Mouse (Mus musculus): ENCODE measurements around the gene Lamtor2. TPM values are rescaled to one million over a fixed set of nuclear protein-coding genes. Genes with fewer than 3 reads are reported as not detected.

Lamtor2 gene
- polyA plus RNA-seq, 1 experiment from 2014 or later, result 134 TPM

DNA sequence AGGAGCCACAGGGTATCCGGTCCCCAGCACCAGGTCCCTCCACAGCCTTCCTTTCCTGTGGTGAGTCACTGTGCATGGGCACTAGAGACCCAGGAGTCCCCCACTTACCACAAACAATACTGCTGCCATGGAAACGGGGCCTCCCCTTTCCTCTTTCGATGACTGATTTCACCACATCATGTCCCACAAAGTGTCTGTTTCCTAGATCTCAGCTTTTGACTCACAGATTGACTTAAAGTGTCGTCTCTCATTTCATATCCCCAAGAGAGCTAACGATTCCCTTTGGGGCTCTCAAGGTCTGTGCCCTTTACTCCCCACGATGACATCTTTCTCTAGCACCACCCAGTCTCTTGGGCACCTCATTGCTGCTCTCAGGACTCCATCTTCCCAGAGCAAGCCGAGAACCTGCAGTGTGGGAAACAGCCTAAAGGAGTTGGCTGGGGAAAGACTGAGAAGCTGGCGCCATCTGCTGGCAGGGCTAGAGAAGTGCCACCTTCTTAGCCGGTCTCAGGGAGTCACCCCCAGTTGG, 31.0 kb downstream of the Lamtor2 start:
- no peak overlapping the region for H3K27ac ChIP-seq
- 36% methylated on average over 9 of the region's 9 CpGs for WGBS
- ATAC-seq (ENCODE audit: insufficient number of reproducible peaks, insufficient read depth, low FRiP score, low TSS enrichment, low read depth), result 0 out of 2 replicates have a peak, but pooled peaks have one; percentile 26
- H3K4me3 ChIP-seq (replicated peaks), result no peak overlapping the region
- H3K4me2 ChIP-seq, result no peak overlapping the region
- peaks cover 30% of the 10 kb centered on the region for H3K36me3 ChIP-seq
- H3K9me3 ChIP-seq, result no peaks in the 10 kb centered on the region
- H3K4me1 ChIP-seq (replicated peaks), result peaks cover 11% of the 10 kb centered on the region
- H3K9ac ChIP-seq (replicated peaks), result no peak overlapping the region
- no peaks in the 10 kb centered on the region for H3K27me3 ChIP-seq

DNA sequence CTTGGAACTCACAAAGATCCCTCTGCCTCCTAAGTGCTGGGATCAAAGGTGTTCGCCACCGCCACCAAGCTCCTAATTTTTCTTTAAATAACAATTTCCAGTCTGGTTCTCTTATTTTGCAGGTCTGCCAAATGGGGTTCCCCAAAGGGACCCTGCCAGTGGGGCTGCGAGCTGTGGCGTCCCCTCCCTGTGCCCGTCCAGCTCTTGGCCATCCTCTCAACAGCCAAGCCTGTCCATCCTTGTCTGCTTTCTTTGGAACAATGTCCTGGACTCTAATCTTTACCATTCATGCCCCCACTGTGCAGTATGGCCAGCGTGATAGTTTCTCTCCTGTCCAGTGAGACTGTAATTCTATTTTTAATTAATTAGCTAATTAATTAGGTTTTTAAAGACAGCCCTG, 31.7 kb downstream of the Lamtor2 start:
- Histone ChIP-seq H3K27me3 (no peaks in the 10 kb centered on the region), H3K36me3 (peaks cover 30% of the 10 kb centered on the region), H3K9me3 (no peaks in the 10 kb centered on the region), H3K9ac (replicated peaks) (no peak overlapping the region), H3K4me1 (replicated peaks) (peaks cover 5% of the 10 kb centered on the region; the same call in 1 of the 2 replicates), H3K4me3 (replicated peaks) (no peak overlapping the region), H3K4me2 (no peak overlapping the region), H3K27ac (no peak overlapping the region)
- 94% methylated on average over 6 of the region's 6 CpGs for WGBS
- no peak for ATAC-seq (ENCODE audit: insufficient number of reproducible peaks, insufficient read depth, low FRiP score, low TSS enrichment, low read depth)

DNA sequence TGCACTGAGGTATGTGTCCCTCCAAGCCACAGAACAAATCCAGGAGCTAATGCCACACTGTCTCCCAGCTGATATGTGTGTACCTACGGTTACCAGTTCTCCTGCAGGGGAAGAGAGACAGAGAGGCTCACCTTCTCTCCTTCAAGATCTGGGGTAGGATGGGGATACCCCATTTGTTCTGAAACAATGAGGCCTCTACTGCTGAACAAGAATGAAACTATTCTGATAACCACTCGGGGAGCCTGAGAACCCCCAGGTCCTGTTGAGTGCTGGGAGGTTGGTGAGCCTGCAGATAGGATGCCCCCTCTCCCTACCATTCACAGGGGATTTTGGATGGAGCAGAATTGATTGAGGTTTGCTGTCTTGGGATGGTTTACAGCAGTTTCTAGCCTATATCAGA, 32.8 kb downstream of the Lamtor2 start:
- WGBS, result 81% methylated on average over 2 of the region's 2 CpGs

DNA sequence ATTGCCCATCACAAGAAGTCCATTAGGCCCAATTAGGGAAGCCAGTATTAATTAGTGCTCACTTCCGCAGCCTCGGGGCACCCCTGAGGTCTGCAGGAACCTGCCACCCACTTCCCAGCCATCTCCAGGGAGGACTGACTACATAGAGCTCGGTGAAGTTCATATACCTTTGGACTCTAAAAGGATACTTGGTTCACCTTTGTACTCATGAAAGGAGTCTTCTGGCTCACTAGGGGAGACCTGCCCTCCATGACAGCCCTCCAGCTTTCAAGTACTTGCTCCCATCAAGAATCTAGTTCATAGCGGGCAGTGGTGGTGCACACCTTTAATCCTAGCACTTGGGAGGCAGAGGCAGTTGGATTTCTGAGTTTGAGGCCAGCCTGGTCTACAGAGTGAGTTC, 34.5 kb downstream of the Lamtor2 start:
- Histone ChIP-seq H3K36me3 (peaks cover 10% of the 10 kb centered on the region), H3K9me3 (no peaks in the 10 kb centered on the region), H3K4me1 (replicated peaks) (peaks cover 12% of the 10 kb centered on the region), H3K4me3 (replicated peaks) (no peak overlapping the region), H3K27ac (no peak overlapping the region), H3K4me2 (no peak overlapping the region), H3K9ac (replicated peaks) (no peak overlapping the region), H3K27me3 (no peaks in the 10 kb centered on the region)
- WGBS, result 67% methylated on average over 4 of the region's 4 CpGs
- no peak for ATAC-seq (ENCODE audit: insufficient number of reproducible peaks, insufficient read depth, low FRiP score, low TSS enrichment, low read depth)

More for the DNA sequence above, 32.8 kb downstream of the Lamtor2 start:
- H3K9me3 ChIP-seq, result no peaks in the 10 kb centered on the region
- no peaks in the 10 kb centered on the region for H3K27me3 ChIP-seq
- H3K36me3 ChIP-seq, result peaks cover 27% of the 10 kb centered on the region
- no peak overlapping the region for H3K27ac ChIP-seq
- ATAC-seq (ENCODE audit: insufficient number of reproducible peaks, insufficient read depth, low FRiP score, low TSS enrichment, low read depth), result no peak
- H3K4me2 ChIP-seq, result no peak overlapping the region
- no peak overlapping the region for H3K4me3 ChIP-seq (replicated peaks)
- no peaks in the 10 kb centered on the region; the same call in 1 of the 2 replicates for H3K4me1 ChIP-seq (replicated peaks)
- no peak overlapping the region for H3K9ac ChIP-seq (replicated peaks)

GRCm38 (mm10) chr3:88516407-88516806, 36.5 kb downstream of the Lamtor2 start:
- no peak overlapping the region for H3K27ac ChIP-seq
- H3K4me2 ChIP-seq, result no peak overlapping the region
- H3K4me3 ChIP-seq (replicated peaks), result no peak overlapping the region
- peaks cover 32% of the 10 kb centered on the region for H3K4me1 ChIP-seq (replicated peaks)
- H3K9me3 ChIP-seq, result no peaks in the 10 kb centered on the region
- no peaks in the 10 kb centered on the region for H3K27me3 ChIP-seq
- 74% methylated on average over 2 of the region's 2 CpGs for WGBS
- ATAC-seq (ENCODE audit: insufficient number of reproducible peaks, insufficient read depth, low FRiP score, low TSS enrichment, low read depth), result no peak
- no peak overlapping the region for H3K9ac ChIP-seq (replicated peaks)
- H3K36me3 ChIP-seq, result no peaks in the 10 kb centered on the region

DNA sequence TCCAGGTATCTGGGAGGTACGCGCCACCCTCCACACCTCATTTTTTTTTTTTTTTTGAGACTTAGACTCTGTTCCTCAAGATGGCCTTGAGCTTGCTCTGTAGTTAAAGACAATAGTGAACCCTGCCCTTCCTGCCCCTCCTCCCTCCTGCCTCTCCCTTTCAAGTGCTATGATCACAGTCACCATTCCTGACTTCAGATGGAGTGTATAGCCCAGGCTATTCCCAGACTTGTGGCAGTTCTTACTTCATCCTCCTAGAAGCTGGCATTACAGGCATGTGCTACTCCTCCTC, 37.8 kb downstream of the Lamtor2 start:
- no peak overlapping the region for H3K27ac ChIP-seq
- WGBS, result 97% methylated on average over 2 of the region's 2 CpGs

GRCm38 (mm10) chr3:88514231-88515094, 38.4 kb downstream of the Lamtor2 start:
- no peak overlapping the region for H3K4me3 ChIP-seq (replicated peaks)
- no peaks in the 10 kb centered on the region for H3K36me3 ChIP-seq
- H3K27me3 ChIP-seq, result no peaks in the 10 kb centered on the region
- H3K9ac ChIP-seq (replicated peaks), result no peak overlapping the region
- WGBS, result 74% methylated on average over 10 of the region's 10 CpGs
- H3K4me1 ChIP-seq (replicated peaks), result peaks cover 49% of the 10 kb centered on the region
- H3K9me3 ChIP-seq, result no peaks in the 10 kb centered on the region
- no peak for ATAC-seq (ENCODE audit: insufficient number of reproducible peaks, insufficient read depth, low FRiP score, low TSS enrichment, low read depth)
- H3K4me2 ChIP-seq, result no peak overlapping the region
- H3K27ac ChIP-seq, result no peak overlapping the region

More for the DNA sequence above, 37.8 kb downstream of the Lamtor2 start:
- ATAC-seq (ENCODE audit: insufficient number of reproducible peaks, insufficient read depth, low FRiP score, low TSS enrichment, low read depth), result no peak
- Histone ChIP-seq H3K4me1 (replicated peaks) (peaks cover 44% of the 10 kb centered on the region), H3K9me3 (no peaks in the 10 kb centered on the region), H3K9ac (replicated peaks) (no peak overlapping the region), H3K36me3 (no peaks in the 10 kb centered on the region), H3K4me3 (replicated peaks) (no peak overlapping the region), H3K4me2 (no peak overlapping the region), H3K27me3 (no peaks in the 10 kb centered on the region)

GRCm38 (mm10) chr3:88513546-88514115, 39.2 kb downstream of the Lamtor2 start:
- H3K9me3 ChIP-seq, result no peaks in the 10 kb centered on the region
- H3K4me3 ChIP-seq (replicated peaks), result no peak overlapping the region
- H3K9ac ChIP-seq (replicated peaks), result no peak overlapping the region
- H3K4me1 ChIP-seq (replicated peaks), result peaks cover 53% of the 10 kb centered on the region
- ATAC-seq (ENCODE audit: insufficient number of reproducible peaks, insufficient read depth, low FRiP score, low TSS enrichment, low read depth), result no peak
- peak overlapping the region; percentile 85 for H3K27ac ChIP-seq
- no peaks in the 10 kb centered on the region for H3K27me3 ChIP-seq
- 88% methylated on average over 7 of the region's 7 CpGs for WGBS
- 0 out of 2 replicates have a peak overlapping the region, but pooled peaks have one; percentile 28 for H3K4me2 ChIP-seq
- no peaks in the 10 kb centered on the region for H3K36me3 ChIP-seq

GRCm38 (mm10) chr3:88512896-88513545, 39.9 kb downstream of the Lamtor2 start:
- Histone ChIP-seq H3K27me3 (no peaks in the 10 kb centered on the region), H3K4me3 (replicated peaks) (no peak overlapping the region), H3K9ac (replicated peaks) (no peak overlapping the region), H3K4me1 (replicated peaks) (peaks cover 53% of the 10 kb centered on the region), H3K36me3 (no peaks in the 10 kb centered on the region), H3K9me3 (no peaks in the 10 kb centered on the region), H3K27ac (peak overlapping the region; percentile 85), H3K4me2 (peak overlapping the region; percentile 28)
- WGBS, result 35% methylated on average over 13 of the region's 15 CpGs
- ATAC-seq (ENCODE audit: insufficient number of reproducible peaks, insufficient read depth, low FRiP score, low TSS enrichment, low read depth), result no peak

DNA sequence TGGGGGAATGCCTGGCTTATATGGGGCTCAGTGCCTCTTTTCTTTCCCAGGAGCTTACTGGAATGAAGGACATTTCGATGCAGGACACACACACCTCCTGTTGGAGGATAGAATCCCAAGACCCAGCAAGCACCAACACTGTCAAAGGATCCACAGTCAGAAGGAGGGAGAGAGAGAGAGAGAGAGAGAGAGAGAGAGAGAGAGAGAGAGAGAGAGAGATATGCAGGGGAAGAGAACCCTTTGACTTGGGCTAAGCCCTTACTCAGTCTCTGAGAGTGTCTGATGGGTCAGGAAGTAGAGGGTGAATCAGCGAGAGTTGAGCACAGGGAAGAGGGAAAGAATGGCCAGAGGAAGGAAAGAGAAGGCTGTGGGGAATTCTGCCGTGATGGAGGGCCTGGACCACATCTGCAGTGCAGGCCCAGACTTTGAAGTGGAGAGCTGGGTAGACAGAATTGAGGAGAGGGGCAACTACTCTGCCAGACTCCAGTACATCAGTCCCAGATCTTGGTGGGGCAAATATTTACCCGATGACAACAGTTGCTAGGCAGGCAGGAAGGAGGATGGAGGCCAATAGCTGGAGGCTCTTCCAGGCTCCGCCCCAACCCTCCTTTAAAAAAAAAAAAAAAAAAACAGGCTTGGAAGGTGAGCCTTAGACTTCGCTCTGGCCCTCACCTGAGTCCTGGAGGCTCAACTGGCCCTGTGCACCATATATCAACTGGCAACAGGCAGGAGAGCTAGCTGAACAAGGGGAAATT, 40.6 kb downstream of the Lamtor2 start:
- Histone ChIP-seq H3K9ac (replicated peaks) (no peak overlapping the region), H3K4me1 (replicated peaks) (peaks cover 53% of the 10 kb centered on the region), H3K9me3 (no peaks in the 10 kb centered on the region), H3K36me3 (no peaks in the 10 kb centered on the region), H3K4me3 (replicated peaks) (no peak overlapping the region), H3K4me2 (peak overlapping the region; percentile 28), H3K27me3 (no peaks in the 10 kb centered on the region), H3K27ac (peak overlapping the region; percentile 85)
- ATAC-seq (ENCODE audit: insufficient number of reproducible peaks, insufficient read depth, low FRiP score, low TSS enrichment, low read depth), result no peak
- 44% methylated on average over 6 of the region's 6 CpGs for WGBS

GRCm38 (mm10) chr3:88511559-88511958, 41.3 kb downstream of the Lamtor2 start:
- Histone ChIP-seq H3K4me1 (replicated peaks) (peaks cover 55% of the 10 kb centered on the region), H3K4me3 (replicated peaks) (no peak overlapping the region), H3K4me2 (no peak overlapping the region), H3K27me3 (no peaks in the 10 kb centered on the region), H3K9ac (replicated peaks) (no peak overlapping the region), H3K36me3 (no peaks in the 10 kb centered on the region), H3K9me3 (no peaks in the 10 kb centered on the region), H3K27ac (peak overlapping the region; percentile 85)
- WGBS, result 47% methylated on average over 4 of the region's 4 CpGs
- no peak for ATAC-seq (ENCODE audit: insufficient number of reproducible peaks, insufficient read depth, low FRiP score, low TSS enrichment, low read depth)

Measured in limb, embryonic 12.5 days (tissue).